Mouse (Mus musculus): ENCODE measurements at regions not wholly inside any gene's neighbourhood (a gene's known extent, or its start where the extent isn't known, plus 50 kb on each side); places are given as distances from the start of the nearest gene placed in this dataset.

- H3K4me3 ChIP-seq (replicated peaks in 1 of 3; ENCODE audit: low read depth in 2 of 3, low read length in 2 of 3, poor library complexity in 1 of 3) = no peak overlapping the region
- H3K79me2 ChIP-seq (replicated peaks; ENCODE audit: control insufficient read depth, extremely low read depth, insufficient read depth, poor library complexity, severe bottlenecking) = no peaks in the 10 kb centered on the region
- TF ChIP-seq ZC3H11A (IDR thresholded peaks at IDR 0.05; ENCODE audit: low read depth, low read length) (no peak), HCFC1 (IDR thresholded peaks at IDR 0.05; ENCODE audit: low read depth, low read length) (no peak), USF2 (conservative IDR thresholded peaks at IDR 0.05; ENCODE audit: low read depth, low read length) (no peak), ETS1 (conservative IDR thresholded peaks at IDR 0.05; ENCODE audit: low read depth, low read length) (no peak), UBTF (IDR thresholded peaks at IDR 0.05; ENCODE audit: low read depth, low read length) (no peak), EP300 (IDR thresholded peaks at IDR 0.05; ENCODE audit: low read length) (no peak), RAD21 (IDR thresholded peaks at IDR 0.05; ENCODE audit: low read depth, low read length) (no peak), TBP (conservative IDR thresholded peaks at IDR 0.05; ENCODE audit: low read depth, low read length) (no peak), NRF1 (IDR thresholded peaks at IDR 0.05; ENCODE audit: low read depth, low read length) (no peak), BHLHE40 (IDR thresholded peaks at IDR 0.05; ENCODE audit: low read depth, low read length) (no peak), MYC (IDR thresholded peaks at IDR 0.05; ENCODE audit: low read depth, low read length) (no peak), MAX (IDR thresholded peaks at IDR 0.05; ENCODE audit: low read length) (no peak), MAFK (IDR thresholded peaks at IDR 0.05; ENCODE audit: insufficient replicate concordance, low read length) (no peak)
- in situ Hi-C loops (cut with MboI; ENCODE audit: low pct_ligation_motif_present, low pct_unique_long_range_greater_than_20kb, low sequenced_read_pairs) (no loop called here), dilution Hi-C loops (cut with MboI; ENCODE audit: extremely low pct_ligation_motif_present, extremely low pct_unique_long_range_greater_than_20kb, low sequenced_read_pairs) (no loop called here)
- no peak overlapping the region for H3K4me2 ChIP-seq (ENCODE audit: insufficient read depth, low read depth, poor library complexity, severe bottlenecking)
- H3K9me3 ChIP-seq (replicated peaks; ENCODE audit: low read length) = no peaks in the 10 kb centered on the region
- no peaks in the 10 kb centered on the region for H3K27me3 ChIP-seq (replicated peaks)
- H3K27ac ChIP-seq (ENCODE audit: insufficient read depth, low read depth) = no peak overlapping the region
- no peaks in the 10 kb centered on the region for H3K36me3 ChIP-seq (replicated peaks in 1 of 2; ENCODE audit: control insufficient read depth in 1 of 2, insufficient read depth in 1 of 2, low read length in 1 of 2)
- no peak for DNase-seq (ENCODE audit: extremely low read depth)
- H3K9ac ChIP-seq (ENCODE audit: insufficient read depth, low read depth) = no peak overlapping the region
- no peaks in the 10 kb centered on the region for H3K4me1 ChIP-seq (ENCODE audit: control insufficient read depth in 1 of 2, insufficient read depth in 2 of 2)
Observed at GRCm38 (mm10) chr1:107900913-107901312, 311.1 kb downstream of the Serpinb8 start.

- H3K27ac ChIP-seq (ENCODE audit: insufficient read depth, low read depth) = no peak overlapping the region
- no peak overlapping the region for H3K4me2 ChIP-seq (ENCODE audit: insufficient read depth, low read depth, poor library complexity, severe bottlenecking)
- in situ Hi-C loops (cut with MboI; ENCODE audit: low pct_ligation_motif_present, low pct_unique_long_range_greater_than_20kb, low sequenced_read_pairs) (no loop called here), dilution Hi-C loops (cut with MboI; ENCODE audit: extremely low pct_ligation_motif_present, extremely low pct_unique_long_range_greater_than_20kb, low sequenced_read_pairs) (no loop called here)
- no peaks in the 10 kb centered on the region for H3K9me3 ChIP-seq (replicated peaks; ENCODE audit: low read length)
- 0 out of 4 replicates have a peak, but pooled peaks cover 0 to 6% of the 10 kb centered on the region in 2 experiments for H3K4me1 ChIP-seq (ENCODE audit: control insufficient read depth in 1 of 2, insufficient read depth in 2 of 2)
- no peak for DNase-seq (ENCODE audit: extremely low read depth)
- no peaks in the 10 kb centered on the region for H3K79me2 ChIP-seq (replicated peaks; ENCODE audit: control insufficient read depth, extremely low read depth, insufficient read depth, poor library complexity, severe bottlenecking)
- H3K36me3 ChIP-seq (replicated peaks in 1 of 2; ENCODE audit: control insufficient read depth in 1 of 2, insufficient read depth in 1 of 2, low read length in 1 of 2) = no peaks in the 10 kb centered on the region
- TF ChIP-seq USF2 (conservative IDR thresholded peaks at IDR 0.05; ENCODE audit: low read depth, low read length) = no peak
- no peak overlapping the region for H3K9ac ChIP-seq (ENCODE audit: insufficient read depth, low read depth)
- H3K27me3 ChIP-seq (replicated peaks) = no peaks in the 10 kb centered on the region
- H3K4me3 ChIP-seq (replicated peaks in 1 of 3; ENCODE audit: low read depth in 2 of 3, low read length in 2 of 3, poor library complexity in 1 of 3) = no peak overlapping the region
Observed at GRCm38 (mm10) chr1:107908236-107909063, 318.6 kb downstream of the Serpinb8 start.
